In the genomic region with DNA sequence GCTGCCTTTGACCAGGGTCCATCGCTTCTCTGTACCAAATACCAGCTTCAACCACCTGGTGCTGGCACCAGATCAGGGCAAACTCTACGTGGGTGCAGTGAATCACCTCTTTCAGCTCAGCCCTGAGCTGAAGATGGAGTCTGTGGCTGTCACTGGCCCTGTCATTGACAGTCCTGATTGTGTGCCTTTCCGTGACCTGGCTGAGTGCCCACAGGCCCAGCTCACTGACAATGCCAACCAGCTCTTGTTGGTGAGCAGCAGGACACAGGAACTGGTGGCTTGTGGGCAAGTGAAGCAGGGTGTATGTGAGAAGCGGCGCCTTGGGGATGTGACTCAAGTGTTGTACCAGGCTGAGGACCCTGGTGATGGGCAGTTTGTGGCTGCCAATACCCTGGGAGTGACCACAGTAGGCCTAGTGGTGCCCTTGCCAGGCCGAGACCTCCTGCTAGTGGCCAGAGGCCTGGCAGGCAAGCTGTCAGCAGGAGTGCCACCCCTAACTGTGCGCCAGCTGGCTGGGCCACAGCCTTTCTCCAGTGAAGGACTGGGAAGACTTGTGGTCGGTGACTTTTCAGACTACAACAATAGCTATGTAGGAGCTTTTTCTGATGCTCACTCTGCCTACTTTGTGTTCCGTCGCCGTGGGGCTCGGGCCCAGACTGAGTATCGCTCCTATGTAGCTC, we compare ENCODE assay signal across 11 mouse cellular contexts. TPM values are rescaled to one million over a fixed set of nuclear protein-coding genes. Genes with fewer than 3 reads are reported as not detected.
DNase-seq lines count a peak whose midpoint lies in the region; ATAC-seq lines count a peak whose summit lies in the region.
"Had no signal": no experiment of that assay in that cellular context is flagged by ENCODE, and none has a peak within 500 bp of the region (broad histone marks: within the 10 kb centered on the region; RNA-seq: fewer than 3 reads in every experiment).

No protein-coding gene starts in this region.

- H3K27me3 ChIP-seq in hindbrain, embryonic 16.5 days (replicated peaks; ENCODE audit: control insufficient read depth, insufficient read depth, low read length) = no peaks in the 10 kb centered on the region
- H3K27me3 ChIP-seq in hindbrain, embryonic 13.5 days = no peaks in the 10 kb centered on the region
- peaks cover 24% of the 10 kb centered on the region; the same call in 1 of the 2 replicates for H3K27me3 ChIP-seq in kidney, embryonic 15.5 days
- H3K27me3 ChIP-seq: liver, embryonic 15.5 days had no signal

- peak; percentile 61; the same call in 1 of the 2 replicates for ATAC-seq in hindbrain, embryonic 16.5 days
- no peak for ATAC-seq in hindbrain, embryonic 13.5 days (ENCODE audit: low FRiP score)
- no peak for ATAC-seq in kidney, embryonic 15.5 days (replicated peaks; ENCODE audit: low FRiP score)

- no peaks in the 10 kb centered on the region for H3K36me3 ChIP-seq in hindbrain, embryonic 16.5 days (ENCODE audit: control insufficient read depth, insufficient read depth, low read length)
- no peaks in the 10 kb centered on the region for H3K36me3 ChIP-seq in hindbrain, embryonic 13.5 days
- no peaks in the 10 kb centered on the region for H3K36me3 ChIP-seq in kidney, embryonic 15.5 days
- H3K36me3 ChIP-seq: heart, embryonic 10.5 days; liver, embryonic 15.5 days had no signal

- H3K27ac ChIP-seq in hindbrain, embryonic 16.5 days (ENCODE audit: low read depth, low read length) = no peak overlapping the region
- H3K27ac ChIP-seq in hindbrain, embryonic 13.5 days = no peak overlapping the region
- no peak overlapping the region for H3K27ac ChIP-seq in kidney, embryonic 15.5 days
- H3K27ac ChIP-seq: heart, embryonic 10.5 days; liver, embryonic 15.5 days had no signal

- no peaks in the 10 kb centered on the region for H3K9me3 ChIP-seq in hindbrain, embryonic 16.5 days (ENCODE audit: control insufficient read depth, low read length)
- no peaks in the 10 kb centered on the region for H3K9me3 ChIP-seq in hindbrain, embryonic 13.5 days
- H3K9me3 ChIP-seq in kidney, embryonic 15.5 days (replicated peaks) = no peaks in the 10 kb centered on the region
- H3K9me3 ChIP-seq: heart, embryonic 10.5 days; liver, embryonic 15.5 days had no signal

- H3K4me3 ChIP-seq in hindbrain, embryonic 16.5 days (ENCODE audit: low read length) = no peak overlapping the region
- H3K4me3 ChIP-seq in hindbrain, embryonic 13.5 days = no peak overlapping the region
- H3K4me3 ChIP-seq in kidney, embryonic 15.5 days (replicated peaks) = no peak overlapping the region
- H3K4me3 ChIP-seq: heart, embryonic 10.5 days; liver, embryonic 15.5 days had no signal

- 81% methylated on average over 13 of the region's 13 CpGs for WGBS in hindbrain, embryonic 16.5 days
- 81% methylated on average over 13 of the region's 13 CpGs for whole genome bisulfite sequencing in hindbrain, embryonic 13.5 days
- WGBS in kidney, embryonic 15.5 days = 87% methylated on average over 13 of the region's 13 CpGs

- H3K4me1 ChIP-seq in hindbrain, embryonic 16.5 days (ENCODE audit: control insufficient read depth, insufficient read depth, low read depth, low read length) = no peaks in the 10 kb centered on the region
- H3K4me1 ChIP-seq in hindbrain, embryonic 13.5 days (replicated peaks) = no peaks in the 10 kb centered on the region
- no peaks in the 10 kb centered on the region for H3K4me1 ChIP-seq in kidney, embryonic 15.5 days
- H3K4me1 ChIP-seq: heart, embryonic 10.5 days; liver, embryonic 15.5 days had no signal

- H3K9ac ChIP-seq in hindbrain, embryonic 16.5 days (ENCODE audit: low read depth, low read length) = no peak overlapping the region
- no peak overlapping the region for H3K9ac ChIP-seq in hindbrain, embryonic 13.5 days
- no peak overlapping the region for H3K9ac ChIP-seq in kidney, embryonic 15.5 days
- H3K9ac ChIP-seq: liver, embryonic 15.5 days had no signal

- no peak overlapping the region for H3K4me2 ChIP-seq in hindbrain, embryonic 16.5 days (ENCODE audit: low read length)
- no peak overlapping the region for H3K4me2 ChIP-seq in hindbrain, embryonic 13.5 days
- no peak overlapping the region for H3K4me2 ChIP-seq in kidney, embryonic 15.5 days
- H3K4me2 ChIP-seq: liver, embryonic 15.5 days had no signal

- DNase-seq in 3134 (ENCODE audit: extremely low read depth, insufficient read length, low spot score) = peak; percentile 79
- peak; percentile 71 for DNase-seq in Muller cell, postnatal 12 days (ENCODE audit: inconsistent ontology term)
- DNase-seq in cerebellum, postnatal 10 days = peak; percentile 70
- no peak for DNase-seq in kidney, adult 18-20 months
- DNase-seq in neural tube, embryonic 10.5 days (ENCODE audit: extremely low spot score, low spot score) = no peak
- DNase-seq: kidney, adult 2 months had no signal

RNA-seq across cellular contexts. Expression of gene Plxnb3, which starts 1.9 kb away (rescaled TPM):
- polyA plus RNA-seq in hindbrain, embryonic 16.5 days (2015; fragmentation: Nextera tagmentation; extraction: Ambion mirVana) = 0.90 and 1.2 TPM in 2 replicates
- polyA plus RNA-seq in hindbrain, embryonic 13.5 days (2015; fragmentation: Nextera tagmentation; extraction: Ambion mirVana) = 0.26 and 0.29 TPM in 2 replicates
- 0.14 and 0.44 TPM in 2 replicates for polyA plus RNA-seq in kidney, embryonic 15.5 days (2015; fragmentation: Nextera tagmentation; extraction: Ambion mirVana)

RNA-seq across cellular contexts. Expression of gene Srpk3, which starts 15.5 kb away (rescaled TPM):
- 1.9 and 4.4 TPM in 2 replicates for polyA plus RNA-seq in hindbrain, embryonic 16.5 days (2015; fragmentation: Nextera tagmentation; extraction: Ambion mirVana)
- polyA plus RNA-seq in hindbrain, embryonic 13.5 days (2015; fragmentation: Nextera tagmentation; extraction: Ambion mirVana) = 1.7 and 2.2 TPM in 2 replicates
- polyA plus RNA-seq in kidney, embryonic 15.5 days (2015; fragmentation: Nextera tagmentation; extraction: Ambion mirVana) = 5.2 and 8.1 TPM in 2 replicates

RNA-seq across cellular contexts. Expression of gene Idh3g, which starts 27.9 kb away (rescaled TPM):
- 275 and 285 TPM in 2 replicates for polyA plus RNA-seq in hindbrain, embryonic 16.5 days (2015; fragmentation: Nextera tagmentation; extraction: Ambion mirVana)
- 223 and 228 TPM in 2 replicates for polyA plus RNA-seq in hindbrain, embryonic 13.5 days (2015; fragmentation: Nextera tagmentation; extraction: Ambion mirVana)
- polyA plus RNA-seq in kidney, embryonic 15.5 days (2015; fragmentation: Nextera tagmentation; extraction: Ambion mirVana) = 224 and 234 TPM in 2 replicates

RNA-seq across cellular contexts. Expression of gene Ssr4, which starts 28.1 kb away (rescaled TPM):
- 145 and 162 TPM in 2 replicates for polyA plus RNA-seq in hindbrain, embryonic 16.5 days (2015; fragmentation: Nextera tagmentation; extraction: Ambion mirVana)
- polyA plus RNA-seq in hindbrain, embryonic 13.5 days (2015; fragmentation: Nextera tagmentation; extraction: Ambion mirVana) = 147 and 149 TPM in 2 replicates
- polyA plus RNA-seq in kidney, embryonic 15.5 days (2015; fragmentation: Nextera tagmentation; extraction: Ambion mirVana) = 176 and 184 TPM in 2 replicates

RNA-seq across cellular contexts. Expression of gene Abcd1, which starts 42.4 kb away (rescaled TPM):
- polyA plus RNA-seq in hindbrain, embryonic 16.5 days (2015; fragmentation: Nextera tagmentation; extraction: Ambion mirVana) = 13.1 and 13.2 TPM in 2 replicates
- 11.1 and 11.2 TPM in 2 replicates for polyA plus RNA-seq in hindbrain, embryonic 13.5 days (2015; fragmentation: Nextera tagmentation; extraction: Ambion mirVana)
- polyA plus RNA-seq in kidney, embryonic 15.5 days (2015; fragmentation: Nextera tagmentation; extraction: Ambion mirVana) = 12.4 and 15.2 TPM in 2 replicates

Comparison
In these comparisons a context has a peak if more than half of its experiments do, and no peak if none do; other contexts are left out.
1. DNase-seq: peak in 3134 (single experiment), Muller cell, postnatal 12 days (single experiment) and cerebellum, postnatal 10 days (2 of 2); none in kidney, adult 18-20 months (single experiment) and neural tube, embryonic 10.5 days (single experiment).